Mouse (Mus musculus) liver, embryonic 14.5 days (tissue): Measurements from ENCODE around the gene Gm37240.

Experiments
- CTCF ChIP-seq: IDR thresholded peaks from 2 replicates; pipeline ENCODE4 v1.5.1; 2016; ENCODE audit warnings: antibody characterized with exemption, low read depth, control low read depth
- EP300 ChIP-seq: IDR thresholded peaks from 2 replicates; pipeline ENCODE4 v1.6.1; 2016; ENCODE audit warnings: antibody characterized with exemption, low read depth

DNA sequence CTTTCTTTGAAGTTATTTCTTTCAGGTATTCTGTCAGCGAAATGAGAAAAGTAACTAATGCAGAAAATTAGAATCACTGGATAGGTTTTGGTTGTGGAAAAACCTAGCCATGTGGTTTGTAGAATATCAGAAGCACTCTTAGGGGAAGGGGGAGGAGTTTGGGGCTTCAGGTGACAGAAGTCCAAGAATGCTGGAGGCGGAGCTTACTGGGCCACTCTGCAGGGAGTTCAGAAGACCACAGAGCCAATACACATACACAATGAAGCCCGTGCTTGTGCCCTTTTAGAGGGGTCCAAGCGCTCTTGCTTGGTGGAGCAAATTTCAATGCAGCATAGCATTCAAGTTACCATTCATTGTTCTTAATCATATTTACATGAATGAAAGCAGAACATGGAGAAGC lies 138.5 kb downstream of the Gm37240 start:
- TF ChIP-seq CTCF: no peak
- no peak for TF ChIP-seq EP300
